Mouse (Mus musculus) myocyte (in vitro differentiated cells): ENCODE results near the gene Tbc1d10c.

ENCODE experiments used
- E2F4 ChIP-seq: IDR thresholded peaks from one replicate; pipeline ENCODE4 v1.6.1; 2011; ENCODE audit warnings: mild to moderate bottlenecking, control low read depth, moderate library complexity; ENCODE audit not compliant: insufficient read depth
- MAX ChIP-seq: IDR thresholded peaks from one replicate; pipeline ENCODE4 v1.6.1; 2011; ENCODE audit warnings: low read depth, mild to moderate bottlenecking, control low read depth
- MYOD1 ChIP-seq, 3 experiments: IDR thresholded peaks; one replicate each; pipeline ENCODE4 v1.6.1; 2011; ENCODE audit warnings: control low read depth in 2 of 3, low read depth in 2 of 3, mild to moderate bottlenecking in 2 of 3, moderate library complexity in 1 of 3; ENCODE audit not compliant: insufficient read length in 2 of 3, control insufficient read depth in 1 of 3
- MYOG ChIP-seq, 3 experiments: IDR thresholded peaks; one replicate each; pipeline ENCODE4 v1.6.1; 2011; ENCODE audit warnings: control low read depth in 2 of 3, low read depth in 2 of 3, mild to moderate bottlenecking in 2 of 3; ENCODE audit not compliant: insufficient read length in 2 of 3, control insufficient read depth in 1 of 3, insufficient read depth in 1 of 3
- POLR2A ChIP-seq: IDR thresholded peaks from one replicate; pipeline ENCODE4 v1.6.1; 2011; ENCODE audit warnings: low read depth, mild to moderate bottlenecking, control low read depth, moderate library complexity; ENCODE audit not compliant: insufficient read length
- POLR2AphosphoS2 ChIP-seq: IDR thresholded peaks from one replicate; pipeline ENCODE4 v1.6.1; 2011; ENCODE audit warnings: low read depth, control low read depth; ENCODE audit not compliant: insufficient read length
- SRF ChIP-seq: IDR thresholded peaks from one replicate; pipeline ENCODE4 v1.6.1; 2011; ENCODE audit warnings: low read depth; ENCODE audit not compliant: control insufficient read depth, insufficient read length
- USF1 ChIP-seq: IDR thresholded peaks from one replicate; pipeline ENCODE4 v1.6.1; 2011; ENCODE audit warnings: low read depth, mild to moderate bottlenecking, control low read depth, moderate library complexity

DNA sequence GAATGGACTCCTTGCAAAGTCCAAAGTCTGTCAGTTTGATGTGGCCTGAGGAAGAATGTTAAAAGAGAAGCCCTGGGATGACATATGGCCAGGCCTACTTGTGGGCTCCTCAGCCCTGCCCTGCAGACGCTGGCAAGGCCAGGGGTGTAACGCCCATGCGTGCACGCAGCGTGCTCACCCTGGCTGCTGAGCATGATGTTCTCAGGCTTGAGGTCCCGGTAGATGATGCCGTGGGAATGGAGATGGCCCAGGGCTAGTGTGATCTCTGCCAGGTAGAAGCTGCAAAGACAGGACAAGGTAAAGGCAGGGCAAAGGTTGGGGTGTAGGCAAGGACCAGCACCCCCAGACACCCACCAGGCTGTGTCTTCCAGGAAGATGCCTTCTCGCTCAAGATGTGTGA is 32.0 kb downstream of the Tbc1d10c start:
- no peak for TF ChIP-seq POLR2A
- no peak for TF ChIP-seq USF1
- TF ChIP-seq E2F4 = no peak
- TF ChIP-seq MAX = no peak
- no peak for TF ChIP-seq MYOG (IDR thresholded peaks at IDR 0.05; ENCODE audit: control insufficient read depth in 1 of 3, insufficient read depth in 1 of 3, insufficient read length in 2 of 3, low read depth in 2 of 3)
- TF ChIP-seq MYOD1 (IDR thresholded peaks at IDR 0.05; ENCODE audit: control insufficient read depth in 1 of 3, insufficient read length in 2 of 3, low read depth in 2 of 3) = no peak
- no peak for TF ChIP-seq SRF
- TF ChIP-seq POLR2AphosphoS2 = no peak
